Mouse (Mus musculus): ENCODE measurements around the gene Eef2k.

GRCm38 (mm10) chr7:120917279-120917591 lies 74.6 kb downstream of the Eef2k start:
- TF ChIP-seq ZNF384 (IDR thresholded peaks at IDR 0.05; ENCODE audit: low read depth, low read length): no peak
- no peak for TF ChIP-seq HCFC1 (IDR thresholded peaks at IDR 0.05; ENCODE audit: borderline replicate concordance, insufficient read depth, low read length)
